Mouse (Mus musculus) macrophage (primary cell): ENCODE measurements around the gene Gabra1. TPM values are rescaled to one million over a fixed set of nuclear protein-coding genes. Genes with fewer than 3 reads are reported as not detected.

Experiments
- H3K27ac ChIP-seq: fragments of 350-480 bp; formaldehyde crosslinking; 2 replicates; pipeline ENCODE4 v1.9.0; 2021
- H3K36me3 ChIP-seq: fragments of 350-480 bp; formaldehyde crosslinking; 2 replicates; pipeline ENCODE4 v1.9.0; 2021; ENCODE audit errors: inconsistent target
- H3K4me3 ChIP-seq: fragments of 350-480 bp; formaldehyde crosslinking; 2 replicates; pipeline ENCODE4 v1.9.0; 2021; ENCODE audit errors: inconsistent target
- H3K79me2 ChIP-seq: fragments of 350-480 bp; formaldehyde crosslinking; 2 replicates; pipeline ENCODE4 v1.9.0; 2021; ENCODE audit errors: inconsistent target
- WGBS: methylation state at CpG from one replicate; pipeline ENCODE4 v1.1.7; 2026; ENCODE audit warnings: inconsistent platforms; ENCODE audit not compliant: missing documents; 5-methylcytosine and 5-hydroxymethylcytosine counted together
- polyA plus RNA-seq: library from polyadenylated mRNA; stranded (reverse); fragments of 250-400 nt; gene quantifications from 3 replicates; pipeline ENCODE4 v1.2.4, GENCODE M21; 2018; ENCODE audit warnings: inconsistent platforms
- total RNA-seq, 78 experiments: library from RNA; depleted of rRNA; stranded (reverse); fragments of 250-400 nt; gene quantifications; 1 replicate in 9 of 78; 2 replicates in 24 of 78; 3 replicates in 43 of 78; 4 replicates in 2 of 78; pipeline ENCODE4 v1.2.4; 2018; ENCODE audit warnings: inconsistent platforms in 56 of 78

Gene Gabra1
- total RNA-seq (2018; cell fraction: chromatin; rRNA removed) = not detected
- not detected for total RNA-seq (2018; cell fraction: cytosol; rRNA removed)
- total RNA-seq (2018; cell fraction: nucleus; rRNA removed) = not detected
- not detected in 3 replicates for polyA plus RNA-seq

GRCm38 (mm10) chr11:42182825-42183152, at the start of gene Gabra1:
Gabra1 (minus strand) TSS chr11:42182930.
- H3K27ac ChIP-seq = no peak within 1 kb of the TSS
- 7% methylated on average over 13 of the region's 13 CpGs for WGBS
- no peak within 1 kb of the TSS for H3K4me3 ChIP-seq
- no peaks in the 10 kb centered on the region for H3K36me3 ChIP-seq
- no peaks in the 10 kb centered on the region for H3K79me2 ChIP-seq

GRCm38 (mm10) chr11:42181973-42182824, 531 bp downstream of the Gabra1 start:
- Histone ChIP-seq H3K4me3 (no peak overlapping the region), H3K79me2 (no peaks in the 10 kb centered on the region), H3K27ac (no peak overlapping the region), H3K36me3 (no peaks in the 10 kb centered on the region)
- 4% methylated on average over 35 of the region's 35 CpGs for WGBS

- Histone ChIP-seq H3K4me3 (no peak overlapping the region), H3K79me2 (no peaks in the 10 kb centered on the region), H3K36me3 (no peaks in the 10 kb centered on the region), H3K27ac (no peak overlapping the region)
- 22% methylated on average over 5 of the region's 5 CpGs for WGBS
These were observed 1.3 kb downstream of the Gabra1 start for GRCm38 (mm10) chr11:42181426-42181825.

GRCm38 (mm10) chr11:42179535-42179934, 3.2 kb downstream of the Gabra1 start:
- H3K36me3 ChIP-seq = no peaks in the 10 kb centered on the region
- no peaks in the 10 kb centered on the region for H3K79me2 ChIP-seq
- 88% methylated on average over 5 of the region's 5 CpGs for WGBS
- H3K27ac ChIP-seq = no peak overlapping the region
- no peak overlapping the region for H3K4me3 ChIP-seq

GRCm38 (mm10) chr11:42178296-42178695, 4.4 kb downstream of the Gabra1 start:
- Histone ChIP-seq H3K27ac (no peak overlapping the region), H3K36me3 (no peaks in the 10 kb centered on the region), H3K4me3 (no peak overlapping the region), H3K79me2 (no peaks in the 10 kb centered on the region)
- WGBS = 94% methylated on average over 2 of the region's 2 CpGs

GRCm38 (mm10) chr11:42151396-42151795, 31.3 kb downstream of the Gabra1 start:
- Histone ChIP-seq H3K36me3 (no peaks in the 10 kb centered on the region), H3K79me2 (no peaks in the 10 kb centered on the region), H3K4me3 (no peak overlapping the region), H3K27ac (no peak overlapping the region)
- 89% methylated on average over 5 of the region's 5 CpGs for WGBS

- WGBS = 88% methylated on average over 1 of the region's 1 CpGs
- Histone ChIP-seq H3K79me2 (no peaks in the 10 kb centered on the region), H3K36me3 (no peaks in the 10 kb centered on the region)
These were observed 65.8 kb downstream of the Gabra1 start for GRCm38 (mm10) chr11:42116931-42117330.

GRCm38 (mm10) chr11:42110051-42110450, 72.7 kb downstream of the Gabra1 start:
- H3K79me2 ChIP-seq = no peaks in the 10 kb centered on the region
- no peak overlapping the region for H3K4me3 ChIP-seq
- no peaks in the 10 kb centered on the region for H3K36me3 ChIP-seq
- WGBS = 100% methylated on average over 1 of the region's 1 CpGs
- no peak overlapping the region for H3K27ac ChIP-seq

More at GRCm38 (mm10) chr11:42116931-42117330, 65.8 kb downstream of the Gabra1 start:
- H3K4me3 ChIP-seq = no peak overlapping the region
- no peak overlapping the region for H3K27ac ChIP-seq

- Histone ChIP-seq H3K4me3 (no peak overlapping the region), H3K79me2 (no peaks in the 10 kb centered on the region), H3K36me3 (no peaks in the 10 kb centered on the region), H3K27ac (no peak overlapping the region)
These were observed 73.1 kb downstream of the Gabra1 start for GRCm38 (mm10) chr11:42109627-42110026.

- no peaks in the 10 kb centered on the region for H3K36me3 ChIP-seq
- WGBS = 75% methylated on average over 2 of the region's 2 CpGs
- no peaks in the 10 kb centered on the region for H3K79me2 ChIP-seq
- H3K4me3 ChIP-seq = no peak overlapping the region
- H3K27ac ChIP-seq = no peak overlapping the region
These were observed 87.2 kb downstream of the Gabra1 start for GRCm38 (mm10) chr11:42095556-42095955.

Other genes starting within 250 kb of the Gabra1 start
- not detected in 3 replicates for gene Gabrg2, start 182.1 kb downstream of the Gabra1 start, polyA plus RNA-seq
- gene Gabra6, start 138.1 kb upstream of the Gabra1 start, polyA plus RNA-seq = not detected in 3 replicates
- not detected in 3 replicates for gene Gabrb2, start 236.8 kb upstream of the Gabra1 start, polyA plus RNA-seq